Mouse (Mus musculus) embryonic facial prominence, embryonic 15.5 days (tissue): Measurements from ENCODE around the gene Rtn4rl2. TPM values are rescaled to one million over a fixed set of nuclear protein-coding genes. Genes with fewer than 3 reads are reported as not detected.

Experiments
- ATAC-seq: fragments of 200-750 bp; cut with Nextera tagmentation; 2 replicates; pipeline ENCODE4 v1.8.0; 2017; ENCODE audit warnings: low read depth, moderate TSS enrichment; ENCODE audit not compliant: insufficient number of reproducible peaks, low FRiP score, low TSS enrichment
- H3K27ac ChIP-seq: fragments of 300-500 bp; sonication (generic); replicated peaks from 2 replicates; pipeline ENCODE4 v1.5.1; 2015; ENCODE audit warnings: mild to moderate bottlenecking, inconsistent platforms
- H3K27me3 ChIP-seq: fragments of 300-500 bp; sonication (generic); 2 replicates; pipeline ENCODE4 v1.6.1; 2015; ENCODE audit warnings: inconsistent platforms
- H3K36me3 ChIP-seq: fragments of 300-500 bp; sonication (generic); 2 replicates; pipeline ENCODE4 v1.6.1; 2015; ENCODE audit warnings: mild to moderate bottlenecking, inconsistent platforms
- H3K4me1 ChIP-seq: fragments of 300-500 bp; sonication (generic); 2 replicates; pipeline ENCODE4 v1.6.1; 2015; ENCODE audit warnings: inconsistent platforms
- H3K4me2 ChIP-seq: fragments of 300-500 bp; sonication (generic); replicated peaks from 2 replicates; pipeline ENCODE4 v1.6.1; 2015; ENCODE audit warnings: mild to moderate bottlenecking, inconsistent platforms
- H3K4me3 ChIP-seq: fragments of 300-500 bp; sonication (generic); replicated peaks from 2 replicates; pipeline ENCODE4 v1.5.1; 2015; ENCODE audit warnings: mild to moderate bottlenecking, inconsistent platforms
- H3K9ac ChIP-seq: fragments of 300-500 bp; sonication (generic); 2 replicates; pipeline ENCODE4 v1.6.1; 2015; ENCODE audit warnings: inconsistent platforms
- H3K9me3 ChIP-seq: fragments of 300-500 bp; sonication (generic); replicated peaks from 2 replicates; pipeline ENCODE4 v1.6.1; 2016; ENCODE audit warnings: inconsistent platforms
- WGBS: fragments of 180-500 bp; shearing (Covaris S2); methylation state at CpG from one replicate; pipeline ENCODE4 v1.1.7; 2015; 5-methylcytosine and 5-hydroxymethylcytosine counted together
- polyA plus RNA-seq: library from polyadenylated mRNA; unstranded; fragments of >200 nt; fragmentation: Nextera tagmentation; extraction: Ambion mirVana; gene quantifications from 2 replicates; pipeline ENCODE4 v1.2.1, GENCODE M21; 2015

The Rtn4rl2 gene
- polyA plus RNA-seq, 1 experiment from 2014 or later = 2.0 TPM

DNA sequence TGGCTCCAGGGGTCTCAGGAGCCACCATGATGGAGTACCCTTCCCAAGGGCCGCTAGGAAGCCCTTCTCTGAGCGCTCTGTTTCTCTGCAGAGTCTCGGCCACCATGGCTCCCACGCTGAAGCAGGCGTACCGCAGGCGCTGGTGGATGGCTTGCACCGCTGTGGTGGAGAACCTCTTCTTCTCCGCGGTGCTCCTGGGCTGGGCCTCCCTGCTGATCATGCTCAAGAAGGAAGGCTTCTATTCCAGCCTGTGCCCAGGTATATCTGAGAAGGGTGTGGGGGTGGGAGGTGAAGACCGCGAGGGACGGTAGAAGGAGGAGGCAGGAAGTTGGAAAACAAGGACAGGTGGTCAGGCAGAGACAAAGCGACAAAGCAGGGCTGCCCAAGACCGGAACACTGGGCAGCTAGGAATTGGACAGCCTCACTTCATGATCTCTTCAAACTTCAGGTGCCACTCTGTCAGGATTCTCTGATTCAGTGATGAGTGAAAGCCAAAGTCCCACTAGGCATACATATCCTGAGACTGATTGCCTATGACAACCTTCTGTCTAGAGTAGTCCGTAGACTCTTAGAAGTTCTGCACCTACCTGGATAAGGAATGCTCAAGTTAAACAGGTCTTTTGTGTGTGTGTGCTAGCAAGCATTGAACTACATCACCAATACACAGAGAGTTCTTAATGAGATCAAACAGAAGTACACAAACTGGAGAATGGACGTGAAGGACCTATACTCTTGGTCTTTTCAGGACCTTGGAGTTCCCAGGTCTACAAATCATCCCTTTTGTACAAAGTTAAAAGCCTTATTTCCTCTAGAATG, 45.6 kb downstream of the Rtn4rl2 start:
- 8% methylated on average over 17 of the region's 17 CpGs for WGBS
- Histone ChIP-seq H3K4me2 (peak overlapping the region; percentile 93), H3K4me3 (peak overlapping the region; percentile 66), H3K27me3 (no peaks in the 10 kb centered on the region), H3K36me3 (no peaks in the 10 kb centered on the region), H3K27ac (peak overlapping the region; percentile 92), H3K9ac (peak overlapping the region; percentile 65), H3K9me3 (no peaks in the 10 kb centered on the region), H3K4me1 (peaks cover 38% of the 10 kb centered on the region)
- 0 out of 2 replicates have a peak, but pooled peaks have one; percentile 1 for ATAC-seq

DNA sequence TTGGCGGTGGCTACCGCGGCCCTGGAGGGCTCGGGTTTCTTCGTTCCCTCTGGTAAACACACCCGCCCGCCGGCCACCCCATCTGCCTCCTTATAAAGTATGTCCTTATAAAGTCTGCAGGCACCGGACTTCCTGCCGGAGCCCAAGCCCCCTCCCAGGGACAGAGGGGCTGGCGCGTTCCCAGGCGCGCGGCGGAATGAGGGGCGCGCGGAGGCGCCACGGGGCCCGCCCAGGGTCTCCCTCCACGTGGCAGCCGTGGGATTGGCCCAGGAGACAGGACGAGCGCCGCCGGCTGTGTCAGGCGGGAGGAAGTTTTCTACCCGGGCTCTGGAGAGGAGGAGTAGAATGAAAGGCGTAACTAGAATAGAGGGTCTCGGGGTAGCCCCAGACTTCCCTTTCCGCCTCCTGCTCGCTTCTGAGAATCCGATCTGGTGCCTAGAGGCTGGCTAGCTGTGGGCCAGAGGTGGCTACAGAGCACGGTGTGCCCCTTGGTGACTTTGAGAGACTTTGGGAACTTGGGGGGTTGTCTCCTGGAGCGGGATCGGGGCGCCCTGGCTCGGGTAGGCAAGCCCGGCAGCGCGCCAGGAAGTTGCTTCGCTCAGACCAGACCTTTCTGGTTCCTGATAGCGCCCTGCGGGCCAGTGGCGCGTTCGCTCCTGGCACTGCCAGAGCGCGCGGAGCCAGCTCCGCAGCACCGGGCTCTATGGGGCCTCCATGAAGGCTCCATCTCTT, 46.3 kb downstream of the Rtn4rl2 start:
- ATAC-seq = peak; percentile 91
- WGBS = under 1% methylated on average over 54 of the region's 54 CpGs
- peak overlapping the region; percentile 65 for H3K9ac ChIP-seq
- peak overlapping the region; percentile 66 for H3K4me3 ChIP-seq
- no peaks in the 10 kb centered on the region for H3K9me3 ChIP-seq
- H3K27me3 ChIP-seq = no peaks in the 10 kb centered on the region
- peak overlapping the region; percentile 93 for H3K4me2 ChIP-seq
- peak overlapping the region; percentile 92 for H3K27ac ChIP-seq
- H3K36me3 ChIP-seq = no peaks in the 10 kb centered on the region
- H3K4me1 ChIP-seq = peaks cover 38% of the 10 kb centered on the region

DNA sequence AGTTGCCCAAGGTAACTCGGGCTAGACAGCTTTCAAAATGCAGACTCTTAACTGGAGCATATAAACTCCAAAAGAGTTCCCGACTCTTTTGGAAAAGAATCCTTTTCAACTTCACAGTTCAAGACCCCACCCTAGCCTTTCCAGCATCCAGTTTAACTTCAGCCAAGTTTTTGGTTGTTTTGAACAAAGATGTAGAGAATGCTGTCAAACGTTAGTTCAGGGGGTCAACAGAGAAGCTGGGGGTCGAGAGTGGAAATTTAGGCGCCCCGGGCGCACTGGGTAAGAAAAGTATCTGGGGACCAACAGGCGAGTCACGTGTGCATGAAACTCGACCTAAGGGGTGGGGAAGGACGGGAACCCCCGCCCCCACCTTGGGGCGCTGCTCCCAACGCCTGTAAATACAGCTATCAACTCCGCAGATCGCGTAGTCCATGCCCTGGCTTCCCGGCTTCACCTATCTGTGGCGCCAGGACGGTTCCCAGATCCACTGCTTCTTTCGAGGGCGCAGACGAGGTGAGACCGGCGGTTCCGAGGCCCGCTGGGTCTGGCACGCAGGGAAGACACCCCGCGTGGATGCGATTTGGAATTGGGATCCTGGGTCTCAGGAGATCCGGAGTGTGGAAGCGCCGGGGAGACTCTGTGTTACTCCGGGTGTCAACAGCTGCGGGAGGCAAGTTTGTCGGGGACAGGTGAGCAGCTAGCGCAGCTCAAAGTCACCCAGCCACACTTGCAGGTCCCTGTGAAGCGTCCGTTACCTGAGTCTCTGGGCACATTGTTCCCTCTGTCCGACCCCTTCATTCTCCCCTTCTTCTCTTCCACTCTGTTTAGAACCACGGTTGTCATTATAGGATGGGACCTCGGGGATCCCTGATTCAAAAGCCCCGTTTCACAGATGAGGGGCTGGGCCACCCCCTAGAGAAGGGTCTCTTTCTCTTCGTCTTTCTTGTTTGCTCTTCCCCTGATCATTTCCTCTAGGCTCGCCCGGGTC, 47.2 kb downstream of the Rtn4rl2 start:
- peak overlapping the region; percentile 65 for H3K9ac ChIP-seq
- ATAC-seq = no peak; the same call in 1 of the 2 replicates
- no peaks in the 10 kb centered on the region for H3K27me3 ChIP-seq
- H3K9me3 ChIP-seq = no peaks in the 10 kb centered on the region
- peak overlapping the region; percentile 92 for H3K27ac ChIP-seq
- peak overlapping the region; percentile 66 for H3K4me3 ChIP-seq
- under 1% methylated on average over 47 of the region's 47 CpGs for WGBS
- H3K4me2 ChIP-seq = peak overlapping the region; percentile 93
- no peaks in the 10 kb centered on the region for H3K36me3 ChIP-seq
- peaks cover 38% of the 10 kb centered on the region for H3K4me1 ChIP-seq

DNA sequence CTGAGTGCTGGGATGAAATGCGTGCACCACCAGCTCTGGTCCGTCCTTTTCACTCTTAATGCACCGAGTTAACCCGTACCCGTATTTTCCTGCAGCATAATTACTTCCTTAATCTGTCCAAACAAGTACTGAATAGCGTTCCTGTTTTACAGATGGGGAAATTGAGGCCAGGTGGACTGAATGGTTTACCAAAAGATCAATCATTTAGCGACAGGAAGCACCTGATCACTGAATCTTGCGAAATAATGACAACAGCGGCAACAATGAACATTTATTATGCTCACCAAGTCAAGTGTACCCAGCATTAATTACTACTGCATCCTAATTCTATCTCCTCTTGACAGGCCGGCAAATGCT, 47.9 kb downstream of the Rtn4rl2 start, which contains the start of gene Slc43a1:
TSS of gene Slc43a1 (plus strand) at position 258 of the 357 bp plus-strand sequence.
- H3K4me2 ChIP-seq = peak within 1 kb of the TSS; percentile 93
- peak within 1 kb of the TSS; percentile 92 for H3K27ac ChIP-seq
- WGBS = 17% methylated on average over 10 of the region's 10 CpGs
- no peaks in the 10 kb centered on the region for H3K36me3 ChIP-seq
- peak within 1 kb of the TSS; percentile 66 for H3K4me3 ChIP-seq
- peak within 1 kb of the TSS; percentile 65 for H3K9ac ChIP-seq
- no peaks in the 10 kb centered on the region for H3K27me3 ChIP-seq
- no peaks in the 10 kb centered on the region for H3K9me3 ChIP-seq
- ATAC-seq = no peak
- H3K4me1 ChIP-seq = peaks cover 34% of the 10 kb centered on the region

DNA sequence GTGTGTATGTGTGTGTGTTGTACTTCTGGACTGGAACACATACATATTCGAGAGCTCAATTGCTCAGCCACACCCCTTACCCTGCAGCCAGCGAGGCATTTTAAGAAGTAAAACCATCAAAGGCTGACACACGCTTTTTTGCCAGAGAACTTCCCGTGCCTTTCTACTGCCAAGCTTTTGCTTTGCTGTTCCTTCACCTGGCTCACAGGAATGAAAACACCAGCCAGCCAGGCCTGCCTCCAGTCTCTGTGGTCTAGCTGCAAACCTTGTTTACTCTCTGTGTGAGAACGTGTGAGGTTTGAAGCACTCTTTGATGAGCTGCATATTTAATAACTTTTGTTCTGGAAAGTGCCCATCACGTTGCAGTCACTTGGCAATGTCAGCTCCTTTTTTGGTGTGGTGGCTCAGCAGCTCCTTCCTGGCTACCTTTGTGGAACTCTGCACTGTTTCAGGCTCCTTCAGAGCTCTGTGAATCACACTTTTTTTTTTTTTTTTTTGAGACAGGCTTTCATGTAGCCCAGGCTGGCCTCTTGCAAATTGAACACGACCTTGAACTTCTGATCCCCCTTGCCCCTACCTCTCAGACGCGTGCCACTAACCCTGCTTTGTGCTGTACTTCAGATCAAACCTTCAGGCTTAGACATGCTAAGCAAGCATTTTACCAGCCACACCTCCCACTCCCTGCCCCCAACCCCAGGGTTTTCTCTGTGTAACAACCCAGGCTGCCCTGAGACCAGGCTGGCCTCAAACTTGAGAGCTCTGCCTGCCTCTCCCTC, 48.5 kb downstream of the Rtn4rl2 start:
- Histone ChIP-seq H3K27me3 (no peaks in the 10 kb centered on the region), H3K9ac (no peak overlapping the region), H3K4me2 (peak overlapping the region; percentile 93; the same call in 1 of the 2 replicates), H3K27ac (no peak overlapping the region), H3K4me3 (no peak overlapping the region), H3K4me1 (peaks cover 34% of the 10 kb centered on the region), H3K9me3 (no peaks in the 10 kb centered on the region), H3K36me3 (no peaks in the 10 kb centered on the region)
- ATAC-seq = no peak
- WGBS = 14% methylated on average over 9 of the region's 9 CpGs

DNA sequence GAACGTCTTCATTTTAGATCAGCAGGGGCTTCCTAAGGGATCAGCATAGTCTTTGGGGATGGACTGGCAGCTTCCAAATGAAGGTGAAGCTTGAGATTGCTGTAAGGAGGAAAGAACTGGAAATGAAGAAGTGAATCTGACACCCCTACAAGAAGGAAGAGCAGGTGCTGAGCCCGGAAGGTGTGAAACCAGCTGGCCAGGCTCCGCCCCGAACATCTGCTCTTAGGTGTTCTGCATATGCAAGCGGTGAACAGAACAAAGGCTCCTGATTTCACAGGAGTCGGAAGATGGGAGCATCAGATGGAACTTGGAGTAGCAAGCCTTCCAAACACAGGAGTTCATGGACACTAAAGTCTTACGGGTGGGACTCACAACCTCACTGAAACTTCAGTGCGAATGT, 49.4 kb downstream of the Rtn4rl2 start:
- H3K9me3 ChIP-seq = no peaks in the 10 kb centered on the region
- H3K9ac ChIP-seq = no peak overlapping the region
- no peak overlapping the region for H3K4me2 ChIP-seq
- 58% methylated on average over 8 of the region's 8 CpGs for WGBS
- no peaks in the 10 kb centered on the region for H3K27me3 ChIP-seq
- no peak overlapping the region for H3K27ac ChIP-seq
- no peak overlapping the region for H3K4me3 ChIP-seq
- no peak for ATAC-seq
- peaks cover 35% of the 10 kb centered on the region for H3K4me1 ChIP-seq
- no peaks in the 10 kb centered on the region for H3K36me3 ChIP-seq

DNA sequence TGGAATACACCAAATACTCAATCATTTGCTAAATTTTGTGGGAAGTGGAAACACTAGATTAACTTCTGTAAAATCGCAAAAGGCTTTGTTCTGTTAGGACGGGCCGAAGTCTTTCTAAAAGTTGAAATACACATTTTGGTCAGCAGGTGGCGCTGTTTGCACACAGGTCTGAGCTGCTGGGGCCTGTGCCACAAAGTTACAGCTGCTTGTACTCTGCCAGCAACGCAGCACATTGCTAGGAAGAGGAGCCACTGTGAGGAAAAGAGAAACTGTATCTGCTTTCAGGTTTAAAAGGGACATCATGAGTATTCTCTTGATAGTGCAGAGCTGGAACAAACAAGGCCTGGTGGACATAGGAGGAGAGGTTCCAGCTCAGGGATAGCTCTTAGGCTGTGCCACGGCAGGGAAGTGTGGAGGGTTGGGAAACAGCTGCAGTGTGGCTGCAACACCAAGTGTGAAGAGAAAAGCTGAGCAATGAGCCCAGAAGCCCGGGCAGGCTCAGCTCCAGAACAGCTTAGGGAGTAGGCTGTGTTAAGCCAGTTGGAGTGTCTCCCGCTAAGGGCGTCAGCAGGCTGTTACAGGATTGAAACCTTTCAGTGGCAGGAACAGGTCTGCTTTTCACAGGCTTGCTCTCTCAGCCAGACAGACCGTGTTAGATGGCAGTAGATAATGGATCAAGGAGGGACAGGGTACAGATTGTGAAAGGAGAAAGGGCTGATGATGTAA, 54.7 kb downstream of the Rtn4rl2 start:
- H3K4me2 ChIP-seq = no peak overlapping the region
- ATAC-seq = peak; percentile 75
- H3K27ac ChIP-seq = peak overlapping the region; percentile 71
- WGBS = 28% methylated on average over 10 of the region's 10 CpGs
- H3K9ac ChIP-seq = no peak overlapping the region
- peaks cover 18% of the 10 kb centered on the region for H3K4me1 ChIP-seq
- peaks cover 9% of the 10 kb centered on the region; the same call in 1 of the 2 replicates for H3K36me3 ChIP-seq
- no peak overlapping the region for H3K4me3 ChIP-seq
- H3K9me3 ChIP-seq = no peaks in the 10 kb centered on the region
- no peaks in the 10 kb centered on the region for H3K27me3 ChIP-seq

DNA sequence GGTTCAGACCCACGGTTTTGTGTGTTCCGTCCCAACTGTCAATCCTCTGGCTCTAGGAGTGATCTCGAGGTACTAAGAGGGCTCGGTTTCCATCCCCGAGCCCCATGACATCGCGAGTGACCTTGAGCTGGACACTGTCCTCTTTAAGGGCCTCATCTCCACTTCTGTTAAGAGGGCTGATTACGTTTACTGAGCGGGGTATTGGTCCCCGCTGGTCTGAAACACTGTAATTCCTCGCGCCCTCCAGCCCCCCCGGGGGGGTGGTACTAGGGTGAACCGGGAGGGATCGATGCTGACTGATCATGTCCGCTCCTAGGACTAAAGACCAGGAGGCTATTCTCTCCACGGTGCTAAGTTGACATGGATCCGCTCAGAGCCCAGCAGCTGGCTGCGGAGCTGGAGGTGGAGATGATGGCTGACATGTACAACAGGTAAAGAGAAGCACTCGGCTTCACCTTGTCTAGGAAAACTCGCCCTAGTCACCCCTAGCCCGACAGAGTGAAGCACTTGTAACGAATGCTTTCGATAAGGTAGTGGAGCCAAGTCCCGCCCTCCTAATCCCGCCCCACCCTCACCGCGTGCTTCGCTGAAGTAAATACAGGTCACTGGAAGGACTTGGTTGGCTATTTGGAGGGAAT, 59.1 kb downstream of the Rtn4rl2 start:
- H3K36me3 ChIP-seq = peaks cover 9% of the 10 kb centered on the region; the same call in 1 of the 2 replicates
- H3K4me2 ChIP-seq = peak overlapping the region; percentile 90
- WGBS = under 1% methylated on average over 29 of the region's 29 CpGs
- ATAC-seq = no peak; the same call in 1 of the 2 replicates
- H3K9me3 ChIP-seq = no peaks in the 10 kb centered on the region
- H3K27me3 ChIP-seq = no peaks in the 10 kb centered on the region
- no peak overlapping the region for H3K27ac ChIP-seq
- H3K4me3 ChIP-seq = peak overlapping the region; percentile 78
- peaks cover 21% of the 10 kb centered on the region for H3K4me1 ChIP-seq
- H3K9ac ChIP-seq = peak overlapping the region; percentile 47

DNA sequence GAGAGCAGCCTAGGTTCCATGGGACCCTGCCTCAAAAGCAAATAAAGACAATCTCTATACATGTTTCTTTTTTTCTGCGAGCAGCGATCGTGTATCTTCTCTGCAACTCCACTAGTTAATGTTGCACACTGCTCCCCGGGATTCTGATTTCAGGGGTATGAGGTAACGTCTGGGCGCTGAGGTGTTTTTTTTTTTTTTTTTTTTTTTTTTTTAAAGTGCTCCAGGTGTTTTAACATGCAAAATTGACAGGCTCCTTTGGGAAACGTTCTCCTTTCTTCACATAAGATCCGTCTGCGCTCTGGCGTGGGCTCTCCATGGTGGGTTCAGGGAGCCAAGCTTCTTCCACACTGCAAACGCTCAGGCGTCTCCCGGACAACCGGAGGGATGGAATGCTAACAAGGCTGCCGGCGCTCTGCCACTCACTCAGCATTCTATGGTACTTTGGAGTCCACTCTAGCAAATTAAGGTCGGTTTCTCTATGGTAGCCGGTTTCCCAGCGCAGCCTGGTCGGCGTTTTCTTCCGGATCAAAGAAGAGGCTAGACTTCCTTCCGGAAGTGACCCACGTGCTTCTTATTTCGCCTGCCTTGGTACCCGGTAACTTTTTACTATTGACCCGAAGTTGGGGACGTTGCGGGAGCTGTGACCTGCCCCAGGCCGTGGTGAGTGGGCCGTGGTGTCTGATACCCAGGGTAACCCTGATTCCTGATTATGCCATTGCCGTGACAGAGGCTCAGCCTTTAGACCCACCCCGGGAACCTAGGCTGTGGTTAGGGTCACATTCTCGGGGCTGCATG, 59.8 kb downstream of the Rtn4rl2 start, which contains the start of gene Timm10:
TSS of gene Timm10 (plus strand) at position 510 of the 795 bp plus-strand sequence.
- Histone ChIP-seq H3K4me1 (peaks cover 16% of the 10 kb centered on the region), H3K4me3 (peak within 1 kb of the TSS; percentile 78), H3K27ac (peak within 1 kb of the TSS; percentile 34; the same call in 1 of the 2 replicates), H3K27me3 (0 out of 2 replicates have a peak, but pooled peaks cover 3% of the 10 kb centered on the region), H3K9me3 (no peaks in the 10 kb centered on the region), H3K36me3 (peaks cover 9% of the 10 kb centered on the region; the same call in 1 of the 2 replicates), H3K4me2 (peak within 1 kb of the TSS; percentile 90), H3K9ac (peak within 1 kb of the TSS; percentile 47)
- WGBS = under 1% methylated on average over 34 of the region's 34 CpGs
- ATAC-seq = peak; percentile 89
